Mouse (Mus musculus): ENCODE results near the gene Malrd1.
A peak's percentile ranks its signal among the peaks of the same experiment; 100 is the strongest.
"Not testable (repeated sequence)": the region's sequence is repeated elsewhere in the genome, so short reads cannot be mapped to it uniquely, and the experiment has no call there.

Malrd1 gene

GRCm38 (mm10) chr2:15526241-15526924 is at the start of gene Malrd1:
Gene Malrd1 (plus strand): TSS chr2:15526479.
- no peak for DNase-seq

GRCm38 (mm10) chr2:15538643-15539042 is 12.4 kb downstream of the Malrd1 start:
- no peak for DNase-seq

- no peak for DNase-seq
Measured at GRCm38 (mm10) chr2:15613327-15613948, 87.2 kb downstream of the Malrd1 start.

- DNase-seq: no peak
Measured at GRCm38 (mm10) chr2:15614026-15614425, 87.7 kb downstream of the Malrd1 start.

GRCm38 (mm10) chr2:15635761-15636160 is 109.5 kb downstream of the Malrd1 start:
- no peak for DNase-seq

GRCm38 (mm10) chr2:15643864-15644263 is 117.6 kb downstream of the Malrd1 start:
- DNase-seq: no peak

- no peak for DNase-seq
Measured at GRCm38 (mm10) chr2:15656388-15656787, 130.1 kb downstream of the Malrd1 start.

GRCm38 (mm10) chr2:15702977-15703376 is 176.7 kb downstream of the Malrd1 start:
- DNase-seq: no peak

- peak; percentile 2 for DNase-seq
Measured at GRCm38 (mm10) chr2:15740945-15741344, 214.7 kb downstream of the Malrd1 start.

- DNase-seq: no peak
Measured at GRCm38 (mm10) chr2:15744979-15745688, 218.9 kb downstream of the Malrd1 start.

- no peak for DNase-seq
Measured at GRCm38 (mm10) chr2:15784818-15785217, 258.5 kb downstream of the Malrd1 start.

- no peak for DNase-seq
Measured at GRCm38 (mm10) chr2:15815724-15816123, 289.4 kb downstream of the Malrd1 start.

- DNase-seq: no peak
Measured at GRCm38 (mm10) chr2:15869380-15869779, 343.1 kb downstream of the Malrd1 start.

- DNase-seq: no peak
Measured at GRCm38 (mm10) chr2:15893418-15894120, 367.3 kb downstream of the Malrd1 start.

- DNase-seq: no peak
Measured at GRCm38 (mm10) chr2:15925432-15925831, 399.2 kb downstream of the Malrd1 start.

- no peak for DNase-seq
Measured at GRCm38 (mm10) chr2:15926041-15926440, 399.8 kb downstream of the Malrd1 start.

- no peak for DNase-seq
Measured at GRCm38 (mm10) chr2:15931479-15931878, 405.2 kb downstream of the Malrd1 start.

GRCm38 (mm10) chr2:15931924-15932323 is 405.6 kb downstream of the Malrd1 start:
- no peak for DNase-seq

- no peak for DNase-seq
Measured at GRCm38 (mm10) chr2:15932340-15932739, 406.1 kb downstream of the Malrd1 start.

GRCm38 (mm10) chr2:16002925-16003324 is 476.6 kb downstream of the Malrd1 start:
- DNase-seq: no peak

GRCm38 (mm10) chr2:16017046-16017445 is 490.8 kb downstream of the Malrd1 start:
- not testable (repeated sequence) for DNase-seq

GRCm38 (mm10) chr2:16017719-16018118 is 491.4 kb downstream of the Malrd1 start:
- not testable (repeated sequence) for DNase-seq

GRCm38 (mm10) chr2:16029752-16030151 is 503.5 kb downstream of the Malrd1 start:
- no peak for DNase-seq
